Mouse (Mus musculus): Measurements from ENCODE around the gene Slc38a10. TPM values are rescaled to one million over a fixed set of nuclear protein-coding genes. Genes with fewer than 3 reads are reported as not detected.
A peak's percentile ranks its signal among the peaks of the same experiment; 100 is the strongest.

Slc38a10 gene
- polyA plus RNA-seq, 1 experiment from 2014 or later = 100 TPM

GRCm38 (mm10) chr11:120134847-120135530, 16.2 kb downstream of the Slc38a10 start:
- Histone ChIP-seq H3K9ac (ENCODE audit: low read length) (no peak overlapping the region; the same call in 1 of the 2 replicates), H3K4me3 (ENCODE audit: low read length) (no peak overlapping the region), H3K27me3 (ENCODE audit: control insufficient read depth, insufficient read depth, low read depth, low read length) (no peaks in the 10 kb centered on the region), H3K36me3 (ENCODE audit: control insufficient read depth, insufficient read depth, low read length) (peaks cover 20% of the 10 kb centered on the region), H3K4me1 (replicated peaks; ENCODE audit: control insufficient read depth, insufficient read depth, low read length) (peaks cover 34% of the 10 kb centered on the region), H3K9me3 (ENCODE audit: control insufficient read depth, low read length) (no peaks in the 10 kb centered on the region), H3K4me2 (ENCODE audit: low read depth, low read length) (no peak overlapping the region), H3K27ac (ENCODE audit: low read length) (no peak overlapping the region)
- WGBS = 69% methylated on average over 9 of the region's 9 CpGs
- no peak for ATAC-seq (ENCODE audit: low read depth)

GRCm38 (mm10) chr11:120134148-120134547, 17.0 kb downstream of the Slc38a10 start:
- H3K9me3 ChIP-seq (ENCODE audit: control insufficient read depth, low read length) = no peaks in the 10 kb centered on the region
- H3K4me2 ChIP-seq (ENCODE audit: low read depth, low read length) = no peak overlapping the region
- H3K27ac ChIP-seq (ENCODE audit: low read length) = no peak overlapping the region
- no peak overlapping the region for H3K9ac ChIP-seq (ENCODE audit: low read length)
- peaks cover 22% of the 10 kb centered on the region for H3K36me3 ChIP-seq (ENCODE audit: control insufficient read depth, insufficient read depth, low read length)
- 76% methylated on average over 5 of the region's 5 CpGs for WGBS
- peak; percentile 50 for ATAC-seq (ENCODE audit: low read depth)
- peaks cover 32% of the 10 kb centered on the region for H3K4me1 ChIP-seq (replicated peaks; ENCODE audit: control insufficient read depth, insufficient read depth, low read length)
- no peak overlapping the region for H3K4me3 ChIP-seq (ENCODE audit: low read length)
- H3K27me3 ChIP-seq (ENCODE audit: control insufficient read depth, insufficient read depth, low read depth, low read length) = no peaks in the 10 kb centered on the region

GRCm38 (mm10) chr11:120129281-120129680, 21.9 kb downstream of the Slc38a10 start:
- WGBS = 84% methylated on average over 7 of the region's 7 CpGs
- Histone ChIP-seq H3K27me3 (ENCODE audit: control insufficient read depth, insufficient read depth, low read depth, low read length) (no peaks in the 10 kb centered on the region), H3K27ac (ENCODE audit: low read length) (no peak overlapping the region), H3K4me2 (ENCODE audit: low read depth, low read length) (no peak overlapping the region), H3K4me1 (replicated peaks; ENCODE audit: control insufficient read depth, insufficient read depth, low read length) (peaks cover 2% of the 10 kb centered on the region; the same call in 1 of the 2 replicates), H3K9me3 (ENCODE audit: control insufficient read depth, low read length) (no peaks in the 10 kb centered on the region), H3K36me3 (ENCODE audit: control insufficient read depth, insufficient read depth, low read length) (peaks cover 32% of the 10 kb centered on the region), H3K9ac (ENCODE audit: low read length) (no peak overlapping the region), H3K4me3 (ENCODE audit: low read length) (no peak overlapping the region)
- ATAC-seq (ENCODE audit: low read depth) = no peak

GRCm38 (mm10) chr11:120126845-120127244, 24.3 kb downstream of the Slc38a10 start:
- no peak overlapping the region for H3K9ac ChIP-seq (ENCODE audit: low read length)
- WGBS = 83% methylated on average over 2 of the region's 2 CpGs
- H3K36me3 ChIP-seq (ENCODE audit: control insufficient read depth, insufficient read depth, low read length) = peaks cover 30% of the 10 kb centered on the region
- no peaks in the 10 kb centered on the region for H3K27me3 ChIP-seq (ENCODE audit: control insufficient read depth, insufficient read depth, low read depth, low read length)
- H3K27ac ChIP-seq (ENCODE audit: low read length) = no peak overlapping the region
- no peaks in the 10 kb centered on the region for H3K9me3 ChIP-seq (ENCODE audit: control insufficient read depth, low read length)
- H3K4me1 ChIP-seq (replicated peaks; ENCODE audit: control insufficient read depth, insufficient read depth, low read length) = no peaks in the 10 kb centered on the region
- no peak overlapping the region for H3K4me3 ChIP-seq (ENCODE audit: low read length)
- H3K4me2 ChIP-seq (ENCODE audit: low read depth, low read length) = no peak overlapping the region
- ATAC-seq (ENCODE audit: low read depth) = no peak

GRCm38 (mm10) chr11:120122126-120122525, 29.0 kb downstream of the Slc38a10 start:
- Histone ChIP-seq H3K4me2 (ENCODE audit: low read depth, low read length) (no peak overlapping the region), H3K9me3 (ENCODE audit: control insufficient read depth, low read length) (no peaks in the 10 kb centered on the region), H3K27ac (ENCODE audit: low read length) (no peak overlapping the region), H3K36me3 (ENCODE audit: control insufficient read depth, insufficient read depth, low read length) (peaks cover 8% of the 10 kb centered on the region; the same call in 1 of the 2 replicates), H3K9ac (ENCODE audit: low read length) (no peak overlapping the region), H3K4me1 (replicated peaks; ENCODE audit: control insufficient read depth, insufficient read depth, low read length) (no peaks in the 10 kb centered on the region), H3K4me3 (ENCODE audit: low read length) (no peak overlapping the region), H3K27me3 (ENCODE audit: control insufficient read depth, insufficient read depth, low read depth, low read length) (no peaks in the 10 kb centered on the region)
- WGBS = 79% methylated on average over 12 of the region's 12 CpGs
- no peak for ATAC-seq (ENCODE audit: low read depth)

GRCm38 (mm10) chr11:120120642-120121420, 30.3 kb downstream of the Slc38a10 start:
- Histone ChIP-seq H3K4me2 (ENCODE audit: low read depth, low read length) (no peak overlapping the region), H3K27ac (ENCODE audit: low read length) (no peak overlapping the region), H3K27me3 (ENCODE audit: control insufficient read depth, insufficient read depth, low read depth, low read length) (no peaks in the 10 kb centered on the region), H3K4me1 (replicated peaks; ENCODE audit: control insufficient read depth, insufficient read depth, low read length) (no peaks in the 10 kb centered on the region), H3K9me3 (ENCODE audit: control insufficient read depth, low read length) (no peaks in the 10 kb centered on the region), H3K9ac (ENCODE audit: low read length) (no peak overlapping the region), H3K4me3 (ENCODE audit: low read length) (no peak overlapping the region), H3K36me3 (ENCODE audit: control insufficient read depth, insufficient read depth, low read length) (peaks cover 5% of the 10 kb centered on the region; the same call in 1 of the 2 replicates)
- ATAC-seq (ENCODE audit: low read depth) = peak; percentile 36
- WGBS = 71% methylated on average over 17 of the region's 17 CpGs

GRCm38 (mm10) chr11:120119936-120120541, 31.1 kb downstream of the Slc38a10 start:
- peaks cover 8% of the 10 kb centered on the region; the same call in 1 of the 2 replicates for H3K36me3 ChIP-seq (ENCODE audit: control insufficient read depth, insufficient read depth, low read length)
- H3K4me1 ChIP-seq (replicated peaks; ENCODE audit: control insufficient read depth, insufficient read depth, low read length) = no peaks in the 10 kb centered on the region
- H3K4me2 ChIP-seq (ENCODE audit: low read depth, low read length) = no peak overlapping the region
- ATAC-seq (ENCODE audit: low read depth) = no peak
- no peak overlapping the region for H3K4me3 ChIP-seq (ENCODE audit: low read length)
- no peak overlapping the region for H3K9ac ChIP-seq (ENCODE audit: low read length)
- no peaks in the 10 kb centered on the region for H3K27me3 ChIP-seq (ENCODE audit: control insufficient read depth, insufficient read depth, low read depth, low read length)
- H3K27ac ChIP-seq (ENCODE audit: low read length) = no peak overlapping the region
- no peaks in the 10 kb centered on the region for H3K9me3 ChIP-seq (ENCODE audit: control insufficient read depth, low read length)
- 70% methylated on average over 10 of the region's 10 CpGs for WGBS

GRCm38 (mm10) chr11:120119108-120119507, 32.0 kb downstream of the Slc38a10 start:
- Histone ChIP-seq H3K4me3 (ENCODE audit: low read length) (no peak overlapping the region), H3K36me3 (ENCODE audit: control insufficient read depth, insufficient read depth, low read length) (peaks cover 11% of the 10 kb centered on the region), H3K9me3 (ENCODE audit: control insufficient read depth, low read length) (no peaks in the 10 kb centered on the region), H3K27me3 (ENCODE audit: control insufficient read depth, insufficient read depth, low read depth, low read length) (no peaks in the 10 kb centered on the region), H3K27ac (ENCODE audit: low read length) (no peak overlapping the region), H3K4me2 (ENCODE audit: low read depth, low read length) (no peak overlapping the region), H3K4me1 (replicated peaks; ENCODE audit: control insufficient read depth, insufficient read depth, low read length) (no peaks in the 10 kb centered on the region), H3K9ac (ENCODE audit: low read length) (no peak overlapping the region)
- 93% methylated on average over 7 of the region's 7 CpGs for WGBS
- ATAC-seq (ENCODE audit: low read depth) = no peak

GRCm38 (mm10) chr11:120117626-120118025, 33.5 kb downstream of the Slc38a10 start:
- Histone ChIP-seq H3K9ac (ENCODE audit: low read length) (no peak overlapping the region), H3K27me3 (ENCODE audit: control insufficient read depth, insufficient read depth, low read depth, low read length) (no peaks in the 10 kb centered on the region), H3K4me1 (replicated peaks; ENCODE audit: control insufficient read depth, insufficient read depth, low read length) (no peaks in the 10 kb centered on the region), H3K4me3 (ENCODE audit: low read length) (no peak overlapping the region), H3K27ac (ENCODE audit: low read length) (no peak overlapping the region), H3K4me2 (ENCODE audit: low read depth, low read length) (no peak overlapping the region), H3K9me3 (ENCODE audit: control insufficient read depth, low read length) (no peaks in the 10 kb centered on the region), H3K36me3 (ENCODE audit: control insufficient read depth, insufficient read depth, low read length) (peaks cover 11% of the 10 kb centered on the region)
- 88% methylated on average over 2 of the region's 2 CpGs for WGBS
- ATAC-seq (ENCODE audit: low read depth) = no peak
